Mouse (Mus musculus) ovary, postnatal 10 days (tissue): ENCODE measurements around the gene Efcab2.

Experiments used
- DNase-seq: peaks from one replicate; pipeline ENCODE4 v3.0.0; 2022; ENCODE audit warnings: low spot score

Gene Efcab2

GRCm38 (mm10) chr1:178485138-178485867 lies 79.4 kb downstream of the Efcab2 start:
- no peak for DNase-seq

- DNase-seq, result no peak
Measured at GRCm38 (mm10) chr1:178485868-178486220, 80.0 kb downstream of the Efcab2 start.

GRCm38 (mm10) chr1:178486828-178487227 lies 80.9 kb downstream of the Efcab2 start:
- DNase-seq, result no peak

- DNase-seq, result no peak
Measured at GRCm38 (mm10) chr1:178489127-178489526, 83.2 kb downstream of the Efcab2 start.

GRCm38 (mm10) chr1:178491733-178492132 lies 85.8 kb downstream of the Efcab2 start:
- DNase-seq, result no peak

- no peak for DNase-seq
Measured at GRCm38 (mm10) chr1:178492493-178492892, 86.6 kb downstream of the Efcab2 start.

GRCm38 (mm10) chr1:178496186-178496585 lies 90.3 kb downstream of the Efcab2 start:
- DNase-seq, result no peak

GRCm38 (mm10) chr1:178496841-178497240 lies 91.0 kb downstream of the Efcab2 start:
- DNase-seq, result no peak

GRCm38 (mm10) chr1:178506938-178507337 lies 101.1 kb downstream of the Efcab2 start:
- DNase-seq, result no peak

- no peak for DNase-seq
Measured at GRCm38 (mm10) chr1:178512323-178513031, 106.6 kb downstream of the Efcab2 start.

- DNase-seq, result no peak
Measured at GRCm38 (mm10) chr1:178513954-178514353, 108.1 kb downstream of the Efcab2 start.

GRCm38 (mm10) chr1:178515839-178516238 lies 110.0 kb downstream of the Efcab2 start:
- no peak for DNase-seq

GRCm38 (mm10) chr1:178522389-178522788 lies 116.5 kb downstream of the Efcab2 start:
- no peak for DNase-seq

- DNase-seq, result no peak
Measured at GRCm38 (mm10) chr1:178523152-178523551, 117.3 kb downstream of the Efcab2 start.

GRCm38 (mm10) chr1:178527185-178527546 lies 121.3 kb downstream of the Efcab2 start:
- peak; percentile 53 for DNase-seq

GRCm38 (mm10) chr1:178527547-178528361 lies 121.9 kb downstream of the Efcab2 start:
- DNase-seq, result peak; percentile 26

GRCm38 (mm10) chr1:178528431-178529351 lies 122.8 kb downstream of the Efcab2 start, which contains the start of gene Kif26b:
Kif26b (plus strand) TSS chr1:178529125.
- DNase-seq, result peak; percentile 48

GRCm38 (mm10) chr1:178529512-178530300 lies 123.8 kb downstream of the Efcab2 start:
- peak; percentile 9 for DNase-seq

GRCm38 (mm10) chr1:178530301-178531078 lies 124.6 kb downstream of the Efcab2 start:
- peak; percentile 78 for DNase-seq
